Mouse (Mus musculus) kidney, postnatal 4 days (tissue): ENCODE measurements around the gene Sema5a.

Source experiments
- DNase-seq, 2 experiments: peaks; one replicate each; pipeline ENCODE4 v3.0.0; 2021; ENCODE audit warnings: mixed read lengths in 2 of 2

Gene Sema5a

GRCm38 (mm10) chr15:32568181-32568857 lies 323.7 kb downstream of the Sema5a start:
- DNase-seq = no peak

- DNase-seq = no peak
Observed at GRCm38 (mm10) chr15:32568858-32569387, 324.3 kb downstream of the Sema5a start.

GRCm38 (mm10) chr15:32574327-32574726 lies 329.7 kb downstream of the Sema5a start:
- no peak for DNase-seq

- no peak for DNase-seq
Observed at GRCm38 (mm10) chr15:32575212-32575611, 330.6 kb downstream of the Sema5a start.

GRCm38 (mm10) chr15:32579351-32579750 lies 334.7 kb downstream of the Sema5a start:
- DNase-seq = no peak

GRCm38 (mm10) chr15:32590641-32591040 lies 346.0 kb downstream of the Sema5a start:
- DNase-seq = no peak

- DNase-seq = no peak
Observed at GRCm38 (mm10) chr15:32593746-32594145, 349.1 kb downstream of the Sema5a start.

GRCm38 (mm10) chr15:32596574-32596973 lies 352.0 kb downstream of the Sema5a start:
- no peak for DNase-seq

- no peak for DNase-seq
Observed at GRCm38 (mm10) chr15:32597189-32597588, 352.6 kb downstream of the Sema5a start.

- DNase-seq = no peak
Observed at GRCm38 (mm10) chr15:32607236-32607635, 362.6 kb downstream of the Sema5a start.

- peak; percentile 21 to 29 for DNase-seq
Observed at GRCm38 (mm10) chr15:32610776-32611175, 366.2 kb downstream of the Sema5a start.

- no peak for DNase-seq
Observed at GRCm38 (mm10) chr15:32611201-32611600, 366.6 kb downstream of the Sema5a start.

- no peak for DNase-seq
Observed at GRCm38 (mm10) chr15:32613718-32614117, 369.1 kb downstream of the Sema5a start.

GRCm38 (mm10) chr15:32615773-32616172 lies 371.2 kb downstream of the Sema5a start:
- no peak for DNase-seq

GRCm38 (mm10) chr15:32619199-32619598 lies 374.6 kb downstream of the Sema5a start:
- no peak for DNase-seq

- no peak for DNase-seq
Observed at GRCm38 (mm10) chr15:32623037-32623739, 378.6 kb downstream of the Sema5a start.

GRCm38 (mm10) chr15:32624106-32624505 lies 379.5 kb downstream of the Sema5a start:
- no peak for DNase-seq

GRCm38 (mm10) chr15:32626031-32626430 lies 381.4 kb downstream of the Sema5a start:
- DNase-seq = no peak

- DNase-seq = no peak
Observed at GRCm38 (mm10) chr15:32633713-32634112, 389.1 kb downstream of the Sema5a start.

GRCm38 (mm10) chr15:32637879-32638278 lies 393.3 kb downstream of the Sema5a start:
- peak in 1 of 2 experiments; percentile 24 for DNase-seq

GRCm38 (mm10) chr15:32647061-32647687 lies 402.6 kb downstream of the Sema5a start:
- DNase-seq = peak in 1 of 2 experiments; percentile 12

- no peak for DNase-seq
Observed at GRCm38 (mm10) chr15:32654046-32654445, 409.4 kb downstream of the Sema5a start.

- DNase-seq = peak in 1 of 2 experiments; percentile 30
Observed at GRCm38 (mm10) chr15:32656017-32656416, 411.4 kb downstream of the Sema5a start.

- DNase-seq = peak; percentile 5 to 19
Observed at GRCm38 (mm10) chr15:32676446-32676845, 431.8 kb downstream of the Sema5a start.
